Mouse (Mus musculus) heart, adult 2 months (tissue): ENCODE results near the gene Entpd3. TPM values are rescaled to one million over a fixed set of nuclear protein-coding genes. Genes with fewer than 3 reads are reported as not detected.
"Not testable (repeated sequence)": the region's sequence is repeated elsewhere in the genome, so short reads cannot be mapped to it uniquely, and the experiment has no call there.

Experiments used
- DNase-seq, 2 experiments: peaks; one replicate each; pipeline ENCODE4 v3.0.0; 2021
- H3K27ac ChIP-seq: fragments of 200-600 bp; 2 replicates; pipeline ENCODE4 v1.8.1; 2022
- H3K27me3 ChIP-seq: fragments of 200-500 bp; 2 replicates; pipeline ENCODE4 v1.6.1; 2012; ENCODE audit warnings: mild to moderate bottlenecking, low read length, inconsistent platforms, mixed read lengths; ENCODE audit not compliant: control insufficient read depth, insufficient read depth
- H3K36me3 ChIP-seq: fragments of 200-500 bp; 2 replicates; pipeline ENCODE4 v1.6.1; 2012; ENCODE audit warnings: low read length, inconsistent platforms; ENCODE audit not compliant: control insufficient read depth, insufficient read depth
- H3K4me1 ChIP-seq: fragments of 200-500 bp; 2 replicates; pipeline ENCODE4 v1.6.1; 2011; ENCODE audit warnings: low read length; ENCODE audit not compliant: control insufficient read depth, insufficient read depth
- H3K4me3 ChIP-seq: fragments of 200-600 bp; 2 replicates; pipeline ENCODE4 v1.8.1; 2022
- H3K79me2 ChIP-seq: fragments of 200-500 bp; replicated peaks from 2 replicates; pipeline ENCODE4 v1.6.1; 2012; ENCODE audit warnings: mild to moderate bottlenecking, inconsistent platforms, low read length, moderate library complexity, mixed read lengths; ENCODE audit not compliant: control insufficient read depth, insufficient read depth
- H3K9ac ChIP-seq: fragments of 200-500 bp; 2 replicates; pipeline ENCODE4 v1.6.1; 2012; ENCODE audit warnings: low read depth, mild to moderate bottlenecking, control low read depth, inconsistent platforms, low read length, mixed read lengths
- CTCF ChIP-seq: fragments of 200-600 bp; IDR thresholded peaks from 2 replicates; pipeline ENCODE4 v1.8.1; 2022; ENCODE audit warnings: antibody characterized with exemption, mild to moderate bottlenecking, moderate library complexity
- EP300 ChIP-seq: fragments of 200-500 bp; IDR thresholded peaks from 2 replicates; pipeline ENCODE4 v1.6.1; 2011; ENCODE audit warnings: low read depth, low read length, control low read depth; ENCODE audit not compliant: insufficient read depth
- POLR2A ChIP-seq: fragments of 200-500 bp; IDR thresholded peaks from 2 replicates; pipeline ENCODE4 v1.6.1; 2011; ENCODE audit warnings: mild to moderate bottlenecking, low read depth, low read length, control low read depth; ENCODE audit not compliant: insufficient read depth
- WGBS: fragments of 180-500 bp; shearing (Covaris S2); methylation state at CpG from one replicate; pipeline ENCODE4 v1.1.7; 2018; 5-methylcytosine and 5-hydroxymethylcytosine counted together
- intact Hi-C: fragments of 180-260 bp; cut with DNase I; formaldehyde crosslinking; loops from one replicate; pipeline ENCODE4 v1.15.1; 2025
- polyA plus RNA-seq: library from polyadenylated mRNA; depleted of rRNA; stranded (reverse); fragments of >200 nt; gene quantifications from 2 replicates; pipeline ENCODE4 v1.2.3, GENCODE M21; 2012
- total RNA-seq, 2 experiments: library from RNA; stranded (reverse); gene quantifications; 2 replicates each; pipeline ENCODE4 v1.2.3; 2021

Gene Entpd3
- total and polyA plus RNA-seq, 3 experiments, result 0.07 to 0.23 TPM; not detected in 1

- no peaks in the 10 kb centered on the region for H3K79me2 ChIP-seq
- H3K9ac ChIP-seq, result no peak overlapping the region
- no peaks in the 10 kb centered on the region for H3K4me1 ChIP-seq
- no peak for DNase-seq
- no peak overlapping the region for H3K27ac ChIP-seq
- H3K36me3 ChIP-seq, result no peaks in the 10 kb centered on the region
- no peaks in the 10 kb centered on the region for H3K27me3 ChIP-seq
- no peak overlapping the region for H3K4me3 ChIP-seq
- WGBS, result 79% methylated on average over 17 of the region's 17 CpGs
- intact Hi-C loops, result no loop called here
- no peak for TF ChIP-seq CTCF
- no peak for TF ChIP-seq POLR2A
- TF ChIP-seq EP300, result no peak
These were observed 10.7 kb upstream of the Entpd3 start for GRCm38 (mm10) chr9:120528815-120529510.

- 84% methylated on average over 5 of the region's 5 CpGs for WGBS
- intact Hi-C loops, result no loop called here
- Histone ChIP-seq H3K4me3 (no peak overlapping the region), H3K9ac (no peak overlapping the region), H3K27me3 (no peaks in the 10 kb centered on the region), H3K27ac (no peak overlapping the region), H3K4me1 (no peaks in the 10 kb centered on the region), H3K36me3 (no peaks in the 10 kb centered on the region), H3K79me2 (no peaks in the 10 kb centered on the region)
- DNase-seq, result no peak
- TF ChIP-seq CTCF (no peak), POLR2A (no peak)
These were observed 9.1 kb upstream of the Entpd3 start for GRCm38 (mm10) chr9:120530471-120530870.

- Histone ChIP-seq H3K9ac (no peak overlapping the region), H3K36me3 (no peaks in the 10 kb centered on the region), H3K27me3 (no peaks in the 10 kb centered on the region), H3K27ac (no peak overlapping the region), H3K4me3 (no peak overlapping the region), H3K79me2 (no peaks in the 10 kb centered on the region), H3K4me1 (no peaks in the 10 kb centered on the region)
- intact Hi-C loops, result no loop called here
- DNase-seq, result no peak
- WGBS, result 71% methylated on average over 6 of the region's 6 CpGs
- TF ChIP-seq EP300 (no peak), CTCF (no peak), POLR2A (no peak)
These were observed 7.6 kb upstream of the Entpd3 start for GRCm38 (mm10) chr9:120532062-120532461.

GRCm38 (mm10) chr9:120532691-120533090 lies 6.9 kb upstream of the Entpd3 start:
- Histone ChIP-seq H3K27me3 (no peaks in the 10 kb centered on the region), H3K27ac (no peak overlapping the region)

GRCm38 (mm10) chr9:120533446-120533950 lies 6.1 kb upstream of the Entpd3 start:
- H3K36me3 ChIP-seq, H3K27ac ChIP-seq, H3K4me1 ChIP-seq, H3K4me3 ChIP-seq, H3K79me2 ChIP-seq, H3K27me3 ChIP-seq, DNase-seq, intact Hi-C loops, H3K9ac ChIP-seq: not testable (repeated sequence)
- WGBS, result 91% methylated on average over 8 of the region's 8 CpGs

More at GRCm38 (mm10) chr9:120532691-120533090, 6.9 kb upstream of the Entpd3 start:
- Histone ChIP-seq H3K4me1 (no peaks in the 10 kb centered on the region), H3K9ac (no peak overlapping the region), H3K79me2 (no peaks in the 10 kb centered on the region), H3K4me3 (no peak overlapping the region), H3K36me3 (no peaks in the 10 kb centered on the region)
- TF ChIP-seq EP300 (no peak), POLR2A (no peak), CTCF (no peak)
- no peak for DNase-seq
- intact Hi-C loops, result no loop called here
- WGBS, result 80% methylated on average over 6 of the region's 6 CpGs

- Histone ChIP-seq H3K27me3 (peaks cover 5% of the 10 kb centered on the region), H3K9ac (no peak overlapping the region), H3K4me1 (no peaks in the 10 kb centered on the region), H3K79me2 (no peaks in the 10 kb centered on the region), H3K4me3 (no peak overlapping the region), H3K27ac (no peak overlapping the region), H3K36me3 (no peaks in the 10 kb centered on the region)
- intact Hi-C loops, result no loop called here
- TF ChIP-seq POLR2A, result no peak
- TF ChIP-seq CTCF, result no peak
- no peak for TF ChIP-seq EP300
- no peak for DNase-seq
- 24% methylated on average over 2 of the region's 2 CpGs for WGBS
These were observed 1.8 kb downstream of the Entpd3 start for GRCm38 (mm10) chr9:120541411-120541810.
